Mouse (Mus musculus) hindbrain, embryonic 11.5 days (tissue): ENCODE data around the gene Ly6f. TPM values are rescaled to one million over a fixed set of nuclear protein-coding genes. Genes with fewer than 3 reads are reported as not detected.

Experiments
- ATAC-seq: fragments of 200-750 bp; cut with Nextera tagmentation; 2 replicates; pipeline ENCODE4 v1.8.0; 2017; ENCODE audit warnings: mild to moderate bottlenecking, moderate TSS enrichment, moderate library complexity; ENCODE audit not compliant: low FRiP score
- DNase-seq: peaks from one replicate; pipeline ENCODE4 v3.0.0-alpha.2; 2015; ENCODE audit warnings: low spot score
- H3K27ac ChIP-seq: fragments of 300-500 bp; sonication (generic); 2 replicates; pipeline ENCODE4 v1.5.1; 2014; ENCODE audit warnings: mild to moderate bottlenecking, low read depth, low read length
- H3K27me3 ChIP-seq: fragments of 300-500 bp; sonication (generic); 2 replicates; pipeline ENCODE4 v1.6.1; 2014; ENCODE audit warnings: mild to moderate bottlenecking, low read length, moderate library complexity, mixed read lengths; ENCODE audit not compliant: control insufficient read depth, insufficient read depth
- H3K36me3 ChIP-seq: fragments of 300-500 bp; sonication (generic); 2 replicates; pipeline ENCODE4 v1.6.1; 2014; ENCODE audit warnings: mild to moderate bottlenecking, low read length, moderate library complexity, mixed read lengths; ENCODE audit not compliant: control insufficient read depth, insufficient read depth
- H3K4me1 ChIP-seq: fragments of 300-500 bp; sonication (generic); replicated peaks from 2 replicates; pipeline ENCODE4 v1.6.1; 2014; ENCODE audit warnings: low read length, mixed read lengths; ENCODE audit not compliant: control insufficient read depth, insufficient read depth
- H3K4me2 ChIP-seq: fragments of 300-500 bp; sonication (generic); replicated peaks from 2 replicates; pipeline ENCODE4 v1.6.1; 2014; ENCODE audit warnings: mild to moderate bottlenecking, low read depth, low read length
- H3K4me3 ChIP-seq: fragments of 300-500 bp; sonication (generic); 2 replicates; pipeline ENCODE4 v1.5.1; 2014; ENCODE audit warnings: low read depth, low read length
- H3K9ac ChIP-seq: fragments of 300-500 bp; sonication (generic); 2 replicates; pipeline ENCODE4 v1.6.1; 2014; ENCODE audit warnings: low read depth, low read length
- H3K9me3 ChIP-seq: fragments of 300-500 bp; sonication (generic); 2 replicates; pipeline ENCODE4 v1.6.1; 2016; ENCODE audit warnings: low read length; ENCODE audit not compliant: control insufficient read depth
- WGBS: fragments of 180-500 bp; shearing (Covaris S2); extraction: QIAGEN DNeasy Blood & Tissue Kit; methylation state at CpG from one replicate; pipeline ENCODE4 v1.1.7; 2014; 5-methylcytosine and 5-hydroxymethylcytosine counted together
- polyA plus RNA-seq: library from polyadenylated mRNA; unstranded; fragments of >200 nt; fragmentation: Nextera tagmentation; extraction: Ambion mirVana; gene quantifications from 2 replicates; pipeline ENCODE4 v1.2.1, GENCODE M21; 2014

Gene Ly6f
- polyA plus RNA-seq, result not detected in 2 replicates

DNA sequence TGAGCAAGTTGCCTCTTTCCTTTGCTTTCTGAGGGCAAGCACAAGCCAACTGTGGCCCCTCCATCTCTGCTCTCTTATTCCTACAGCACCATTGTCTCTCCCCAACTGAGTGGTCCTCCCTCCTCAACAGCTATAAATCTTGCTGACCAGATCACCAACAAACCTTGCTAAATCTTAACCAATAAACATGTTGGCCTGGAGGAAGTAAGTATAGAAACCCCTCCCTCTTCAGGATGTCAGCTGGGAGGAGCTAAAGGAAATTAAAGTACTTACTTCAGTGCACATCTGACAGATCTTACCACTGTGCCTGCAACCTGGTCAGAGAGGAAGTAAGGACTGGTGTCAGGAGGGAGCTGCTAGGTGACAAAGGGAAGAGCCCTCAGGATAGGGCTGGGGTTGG is at the start of gene Ly6f:
Gene Ly6f, plus strand, starts transcription at position 301 of the 400 bp plus-strand sequence.
- no peak within 1 kb of the TSS for H3K27ac ChIP-seq
- ATAC-seq, result no peak
- H3K27me3 ChIP-seq, result no peaks in the 10 kb centered on the region
- H3K36me3 ChIP-seq, result no peaks in the 10 kb centered on the region
- H3K9me3 ChIP-seq, result no peaks in the 10 kb centered on the region
- H3K9ac ChIP-seq, result no peak within 1 kb of the TSS
- H3K4me2 ChIP-seq, result no peak within 1 kb of the TSS
- no peaks in the 10 kb centered on the region for H3K4me1 ChIP-seq
- H3K4me3 ChIP-seq, result no peak within 1 kb of the TSS
- no peak for DNase-seq

DNA sequence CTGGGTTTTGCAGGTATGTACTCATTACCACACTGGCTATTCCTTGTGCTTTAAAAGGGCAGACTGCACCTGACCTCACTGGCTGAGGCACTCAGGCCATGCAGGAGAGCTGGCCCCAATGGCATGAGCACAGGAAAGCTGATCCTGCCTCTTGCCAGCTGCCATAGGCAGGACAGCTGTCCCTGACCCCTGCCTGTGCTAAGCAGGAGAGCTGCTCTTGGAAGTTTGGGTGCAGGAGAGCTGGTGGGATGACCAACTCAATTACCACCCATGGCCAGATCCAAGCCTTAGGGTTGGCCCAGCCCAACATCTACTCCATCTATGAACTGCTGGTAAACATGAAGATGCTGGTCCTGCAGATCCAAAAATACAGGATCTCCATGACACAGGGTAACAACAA is 46.3 kb upstream of the Ly6f start:
- Histone ChIP-seq H3K9me3 (no peaks in the 10 kb centered on the region), H3K27ac (no peak overlapping the region), H3K9ac (no peak overlapping the region), H3K4me1 (no peaks in the 10 kb centered on the region), H3K4me3 (no peak overlapping the region), H3K36me3 (no peaks in the 10 kb centered on the region), H3K4me2 (no peak overlapping the region), H3K27me3 (no peaks in the 10 kb centered on the region)
- DNase-seq (no peak), ATAC-seq (no peak)

DNA sequence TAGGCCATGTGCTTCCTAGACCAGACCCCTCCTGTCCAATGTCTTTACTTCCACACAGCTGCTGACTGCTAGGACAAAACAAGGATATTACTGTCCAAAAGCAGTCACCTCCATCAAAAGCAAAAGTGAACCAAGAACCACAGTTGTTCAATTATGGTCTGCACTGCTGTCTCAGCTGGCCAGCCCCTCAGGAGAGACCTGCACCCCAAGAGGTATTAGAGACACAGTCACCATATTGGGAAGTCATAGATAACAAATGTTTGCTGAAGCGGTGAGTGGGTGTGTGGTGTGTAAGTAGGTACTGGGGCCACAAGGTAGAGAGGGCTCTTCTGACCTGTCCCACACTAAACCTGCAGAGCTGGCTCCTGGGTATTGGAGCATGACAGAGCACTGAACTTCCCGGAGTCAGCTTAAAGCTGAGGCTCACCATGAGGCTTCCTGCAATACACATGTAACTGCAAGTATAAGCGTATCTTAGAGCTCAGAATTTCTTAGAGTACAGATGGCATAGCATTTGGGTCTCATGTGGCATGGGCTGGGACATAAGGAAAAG is 30.4 kb upstream of the Ly6f start:
- H3K4me3 ChIP-seq, result no peak overlapping the region
- no peaks in the 10 kb centered on the region for H3K4me1 ChIP-seq
- no peaks in the 10 kb centered on the region for H3K9me3 ChIP-seq
- H3K9ac ChIP-seq, result no peak overlapping the region
- WGBS, result 94% methylated on average over 3 of the region's 3 CpGs
- ATAC-seq (no peak), DNase-seq (no peak)
- no peaks in the 10 kb centered on the region for H3K36me3 ChIP-seq
- H3K27ac ChIP-seq, result no peak overlapping the region
- no peak overlapping the region for H3K4me2 ChIP-seq
- H3K27me3 ChIP-seq, result no peaks in the 10 kb centered on the region

DNA sequence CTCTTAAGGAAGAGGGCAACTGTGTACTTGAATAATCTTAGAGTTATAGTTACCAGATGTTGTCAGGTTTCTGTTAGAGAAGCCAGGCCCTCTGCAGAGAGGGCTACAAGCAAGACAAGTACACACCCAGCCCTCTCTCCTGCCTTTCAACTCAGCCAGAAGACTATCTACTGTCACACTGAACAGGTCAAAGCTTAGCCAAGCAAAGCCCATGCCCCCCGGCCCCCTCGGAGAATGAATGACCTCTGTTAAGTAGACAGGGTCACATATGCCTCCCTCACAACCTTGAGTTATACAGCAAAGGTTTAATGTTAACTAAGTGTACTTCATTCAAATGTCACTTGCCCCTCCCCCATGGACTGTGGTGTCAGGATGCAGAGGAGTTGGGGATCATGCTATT is 27.7 kb upstream of the Ly6f start:
- Histone ChIP-seq H3K36me3 (no peaks in the 10 kb centered on the region), H3K4me3 (no peak overlapping the region), H3K4me2 (no peak overlapping the region), H3K4me1 (no peaks in the 10 kb centered on the region), H3K27me3 (no peaks in the 10 kb centered on the region), H3K9ac (no peak overlapping the region), H3K27ac (no peak overlapping the region), H3K9me3 (no peaks in the 10 kb centered on the region)
- ATAC-seq, result no peak
- WGBS, result 68% methylated on average over 2 of the region's 2 CpGs
- DNase-seq, result no peak

- no peaks in the 10 kb centered on the region for H3K36me3 ChIP-seq
- no peaks in the 10 kb centered on the region for H3K9me3 ChIP-seq
- no peak overlapping the region for H3K4me3 ChIP-seq
- DNase-seq (no peak), ATAC-seq (no peak)
- WGBS, result 74% methylated on average over 3 of the region's 3 CpGs
- H3K4me1 ChIP-seq, result no peaks in the 10 kb centered on the region
- H3K27me3 ChIP-seq, result no peaks in the 10 kb centered on the region
- no peak overlapping the region for H3K27ac ChIP-seq
- no peak overlapping the region for H3K4me2 ChIP-seq
- H3K9ac ChIP-seq, result no peak overlapping the region
Measured at GRCm38 (mm10) chr15:75242756-75243640, 25.2 kb upstream of the Ly6f start.

DNA sequence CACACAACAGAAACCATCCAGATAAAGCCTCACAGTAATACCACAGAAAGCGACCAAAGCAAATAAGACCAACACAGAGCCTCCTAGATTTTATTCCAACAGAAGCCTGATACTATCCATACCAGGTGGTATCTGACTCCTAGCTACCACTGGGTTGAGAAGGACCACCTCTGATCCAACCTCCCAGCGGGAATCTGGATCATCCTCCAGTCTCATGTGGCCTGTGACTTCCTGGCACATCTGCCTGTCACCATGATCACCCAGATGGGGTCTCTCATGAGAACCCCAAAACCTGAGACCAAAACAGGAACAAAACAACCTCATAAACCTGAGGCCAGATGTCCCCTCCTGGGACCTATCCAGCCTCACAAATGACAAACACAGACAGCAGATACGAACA is 13.6 kb upstream of the Ly6f start:
- Histone ChIP-seq H3K4me2 (no peak overlapping the region), H3K9ac (no peak overlapping the region), H3K9me3 (no peaks in the 10 kb centered on the region), H3K27me3 (no peaks in the 10 kb centered on the region), H3K27ac (no peak overlapping the region), H3K4me3 (no peak overlapping the region), H3K4me1 (no peaks in the 10 kb centered on the region), H3K36me3 (no peaks in the 10 kb centered on the region)
- DNase-seq (no peak), ATAC-seq (no peak)
- WGBS, result 80% methylated on average over 3 of the region's 3 CpGs

DNA sequence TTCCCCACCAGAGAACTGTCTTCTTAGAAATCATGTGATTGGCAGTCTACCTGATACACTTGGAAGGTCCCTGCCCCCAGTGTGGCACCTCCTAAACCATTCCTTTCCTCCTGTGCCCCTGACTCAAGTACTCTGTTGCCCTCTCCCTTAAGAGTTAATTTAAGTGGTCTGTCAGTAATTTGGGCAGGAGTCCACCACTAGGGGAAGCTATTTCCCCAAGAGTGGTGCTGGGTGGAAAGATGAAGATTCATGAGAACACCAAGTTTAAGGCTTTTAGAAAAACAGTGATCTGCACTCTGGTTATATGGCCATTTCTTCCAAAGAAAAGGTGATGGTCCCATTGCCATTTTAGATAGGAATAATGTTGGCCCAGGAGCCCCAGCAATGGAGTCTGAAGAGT is 2.4 kb upstream of the Ly6f start:
- H3K9ac ChIP-seq, result no peak overlapping the region
- H3K27ac ChIP-seq, result no peak overlapping the region
- H3K9me3 ChIP-seq, result no peaks in the 10 kb centered on the region
- no peak overlapping the region for H3K4me2 ChIP-seq
- no peaks in the 10 kb centered on the region for H3K27me3 ChIP-seq
- no peak overlapping the region for H3K4me3 ChIP-seq
- no peaks in the 10 kb centered on the region for H3K4me1 ChIP-seq
- ATAC-seq, result no peak
- DNase-seq, result no peak
- H3K36me3 ChIP-seq, result no peaks in the 10 kb centered on the region

- 62% methylated on average over 1 of the region's 1 CpGs for WGBS
- no peaks in the 10 kb centered on the region for H3K27me3 ChIP-seq
- H3K27ac ChIP-seq, result no peak overlapping the region
- ATAC-seq, result no peak
- no peak overlapping the region for H3K4me3 ChIP-seq
- H3K36me3 ChIP-seq, result no peaks in the 10 kb centered on the region
- H3K9ac ChIP-seq, result no peak overlapping the region
- DNase-seq, result no peak
- no peak overlapping the region for H3K4me2 ChIP-seq
- no peaks in the 10 kb centered on the region for H3K4me1 ChIP-seq
- H3K9me3 ChIP-seq, result no peaks in the 10 kb centered on the region
Measured at GRCm38 (mm10) chr15:75266626-75267025, 1.6 kb upstream of the Ly6f start.
